Mouse (Mus musculus): ENCODE data around the gene Gm20388. TPM values are rescaled to one million over a fixed set of nuclear protein-coding genes. Genes with fewer than 3 reads are reported as not detected.

Gm20388 gene
- total RNA-seq, 1 experiment: 27.0 TPM

DNA sequence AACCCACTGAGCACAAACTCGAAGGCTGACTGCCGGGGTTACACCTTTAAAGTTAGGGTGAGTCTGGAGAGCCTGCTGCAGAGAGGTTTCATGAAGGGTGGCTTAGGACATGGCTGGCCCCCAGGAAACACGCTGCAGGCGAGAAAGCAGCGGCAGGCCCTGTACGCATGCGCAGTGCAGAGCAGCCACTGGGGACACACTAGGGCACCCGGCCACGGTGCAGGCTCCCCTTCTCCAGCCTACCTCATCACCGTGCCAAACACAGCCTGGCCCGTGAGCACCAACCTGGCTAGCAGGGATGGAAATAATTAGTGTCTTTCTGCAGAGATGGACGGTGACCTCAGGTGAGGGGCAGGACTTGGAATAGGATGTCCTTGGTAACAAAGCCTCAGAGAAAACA lies 2175.4 kb downstream of the Gm20388 start:
- in situ Hi-C loops (cut with MboI; ENCODE audit: low sequenced_read_pairs in 2 of 2, unreplicated experiment in 2 of 2): no loop called here
- Histone ChIP-seq H3K4me3 (ENCODE audit: insufficient read depth in 1 of 2, low read depth in 1 of 2, low read length in 2 of 2, poor library complexity in 1 of 2, severe bottlenecking in 1 of 2) (no peak overlapping the region), H3K9me3 (ENCODE audit: control insufficient read depth, insufficient read depth, low read depth, low read length) (no peaks in the 10 kb centered on the region), H3K9ac (ENCODE audit: insufficient read depth, low read depth, low read length, poor library complexity, severe bottlenecking) (no peak overlapping the region), H3K36me3 (ENCODE audit: control insufficient read depth, insufficient read depth, low read length, poor library complexity, severe bottlenecking) (no peaks in the 10 kb centered on the region), H3K27ac (ENCODE audit: insufficient read depth, low read depth, low read length, poor library complexity, severe bottlenecking) (no peak overlapping the region), H3K4me1 (ENCODE audit: control insufficient read depth in 2 of 2, insufficient read depth in 2 of 2, low read length in 2 of 2, poor library complexity in 1 of 2) (no peaks in the 10 kb centered on the region)
- TF ChIP-seq MAFK (IDR thresholded peaks at IDR 0.05; ENCODE audit: insufficient read depth, low read depth, low read length): no peak
- no peak for DNase-seq (ENCODE audit: low read depth, low spot score)

DNA sequence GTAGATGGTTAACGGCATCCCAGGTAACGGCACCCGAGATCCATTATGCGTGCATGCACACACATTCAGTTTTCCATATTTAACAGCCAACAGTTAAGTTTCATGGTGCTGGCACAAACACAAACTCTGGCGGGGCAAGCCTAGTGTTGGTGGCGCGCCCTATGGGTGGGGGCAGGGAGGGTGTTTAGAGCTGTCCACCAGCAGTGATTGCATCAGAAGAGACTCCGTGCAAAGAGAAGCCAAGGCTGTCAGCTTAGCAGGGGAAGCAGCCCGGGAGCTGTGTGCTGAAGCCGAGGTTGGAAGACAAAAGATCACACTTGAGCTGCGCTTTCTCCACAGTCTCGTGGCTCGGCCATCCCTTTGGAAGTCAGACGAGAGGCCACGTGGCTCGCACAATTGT lies 2178.0 kb downstream of the Gm20388 start:
- Histone ChIP-seq H3K36me3 (ENCODE audit: control insufficient read depth, insufficient read depth, low read length, poor library complexity, severe bottlenecking) (no peaks in the 10 kb centered on the region), H3K9me3 (ENCODE audit: control insufficient read depth, insufficient read depth, low read depth, low read length) (no peaks in the 10 kb centered on the region), H3K4me1 (ENCODE audit: control insufficient read depth in 2 of 2, insufficient read depth in 2 of 2, low read length in 2 of 2, poor library complexity in 1 of 2) (no peaks in the 10 kb centered on the region), H3K9ac (ENCODE audit: insufficient read depth, low read depth, low read length, poor library complexity, severe bottlenecking) (no peak overlapping the region), H3K27ac (ENCODE audit: insufficient read depth, low read depth, low read length, poor library complexity, severe bottlenecking) (no peak overlapping the region), H3K4me3 (ENCODE audit: insufficient read depth in 1 of 2, low read depth in 1 of 2, low read length in 2 of 2, poor library complexity in 1 of 2, severe bottlenecking in 1 of 2) (no peak overlapping the region)
- in situ Hi-C loops (cut with MboI; ENCODE audit: low sequenced_read_pairs in 2 of 2, unreplicated experiment in 2 of 2): no loop called here
- TF ChIP-seq CHD2 (IDR thresholded peaks at IDR 0.05; ENCODE audit: low read depth, low read length) (no peak), MAFK (IDR thresholded peaks at IDR 0.05; ENCODE audit: insufficient read depth, low read depth, low read length) (no peak), ZC3H11A (IDR thresholded peaks at IDR 0.05; ENCODE audit: borderline replicate concordance, low read depth, low read length) (no peak), ZNF384 (IDR thresholded peaks at IDR 0.05; ENCODE audit: low read depth, low read length) (no peak), HCFC1 (IDR thresholded peaks at IDR 0.05; ENCODE audit: borderline replicate concordance, insufficient read depth, low read length) (no peak)
- DNase-seq (ENCODE audit: low read depth, low spot score): no peak

DNA sequence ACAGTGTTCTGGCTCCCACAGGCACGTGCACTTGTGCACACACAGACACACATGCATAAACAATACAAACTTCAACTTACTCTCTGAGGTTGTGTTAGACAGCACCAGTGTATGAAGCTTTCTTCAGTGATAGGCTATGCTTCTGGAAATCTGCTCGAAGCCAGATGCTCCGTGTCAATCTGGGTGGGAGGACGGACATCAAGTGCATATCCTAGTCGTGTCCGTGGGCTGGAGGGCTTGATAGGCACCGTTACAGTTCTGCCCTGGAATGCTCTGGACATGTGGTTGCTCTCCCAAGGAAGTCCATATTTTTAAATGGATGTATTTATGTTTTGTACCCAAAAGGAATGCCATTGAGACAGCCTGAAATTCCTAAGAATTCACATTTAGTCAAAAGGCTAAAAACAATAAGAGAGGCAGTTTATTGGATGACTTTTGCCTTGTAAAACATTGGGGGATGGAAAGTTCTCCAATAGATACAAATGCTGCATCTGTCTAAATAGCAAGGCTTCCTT lies 2178.6 kb downstream of the Gm20388 start:
- TF ChIP-seq MAFK (IDR thresholded peaks at IDR 0.05; ENCODE audit: insufficient read depth, low read depth, low read length) (no peak), CHD2 (IDR thresholded peaks at IDR 0.05; ENCODE audit: low read depth, low read length) (no peak), ZNF384 (IDR thresholded peaks at IDR 0.05; ENCODE audit: low read depth, low read length) (no peak)
- in situ Hi-C loops (cut with MboI; ENCODE audit: low sequenced_read_pairs in 2 of 2, unreplicated experiment in 2 of 2): no loop called here

DNA sequence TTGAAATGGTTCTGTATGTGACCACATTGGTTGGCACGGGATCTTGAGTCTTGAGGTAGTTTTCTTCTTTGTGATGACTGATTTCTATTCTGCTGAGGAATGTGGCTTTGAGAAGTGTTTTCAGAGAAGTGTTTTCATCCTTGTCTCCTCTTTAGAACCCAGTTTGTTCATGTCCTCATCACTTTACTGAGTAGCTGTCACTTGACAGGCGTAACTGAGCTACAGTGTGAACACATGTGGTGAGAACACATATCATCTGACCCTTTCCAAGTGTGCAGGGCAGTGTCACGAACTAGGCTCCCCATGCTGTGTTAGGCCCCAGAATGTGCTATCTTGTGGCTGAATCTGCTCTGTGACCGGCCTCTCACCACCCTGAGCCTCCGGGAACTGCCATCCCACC lies 2181.8 kb downstream of the Gm20388 start:
- H3K36me3 ChIP-seq (ENCODE audit: control insufficient read depth, insufficient read depth, low read length, poor library complexity, severe bottlenecking): no peaks in the 10 kb centered on the region
- no peak for TF ChIP-seq ZNF384 (IDR thresholded peaks at IDR 0.05; ENCODE audit: low read depth, low read length)
- TF ChIP-seq MAFK (IDR thresholded peaks at IDR 0.05; ENCODE audit: insufficient read depth, low read depth, low read length): no peak
- no peak for TF ChIP-seq HCFC1 (IDR thresholded peaks at IDR 0.05; ENCODE audit: borderline replicate concordance, insufficient read depth, low read length)
- TF ChIP-seq ZC3H11A (IDR thresholded peaks at IDR 0.05; ENCODE audit: borderline replicate concordance, low read depth, low read length): no peak
- TF ChIP-seq CHD2 (IDR thresholded peaks at IDR 0.05; ENCODE audit: low read depth, low read length): no peak
- no peaks in the 10 kb centered on the region for H3K9me3 ChIP-seq (ENCODE audit: control insufficient read depth, insufficient read depth, low read depth, low read length)
- H3K4me1 ChIP-seq (ENCODE audit: control insufficient read depth in 2 of 2, insufficient read depth in 2 of 2, low read length in 2 of 2, poor library complexity in 1 of 2): no peaks in the 10 kb centered on the region
- no peak overlapping the region for H3K9ac ChIP-seq (ENCODE audit: insufficient read depth, low read depth, low read length, poor library complexity, severe bottlenecking)
- in situ Hi-C loops (cut with MboI; ENCODE audit: low sequenced_read_pairs in 2 of 2, unreplicated experiment in 2 of 2): no loop called here
- no peak for DNase-seq (ENCODE audit: low read depth, low spot score)
- H3K27ac ChIP-seq (ENCODE audit: insufficient read depth, low read depth, low read length, poor library complexity, severe bottlenecking): no peak overlapping the region
- no peak overlapping the region for H3K4me3 ChIP-seq (ENCODE audit: insufficient read depth in 1 of 2, low read depth in 1 of 2, low read length in 2 of 2, poor library complexity in 1 of 2, severe bottlenecking in 1 of 2)

More for the DNA sequence above, 2178.6 kb downstream of the Gm20388 start:
- Histone ChIP-seq H3K27ac (ENCODE audit: insufficient read depth, low read depth, low read length, poor library complexity, severe bottlenecking) (no peak overlapping the region), H3K4me3 (ENCODE audit: insufficient read depth in 1 of 2, low read depth in 1 of 2, low read length in 2 of 2, poor library complexity in 1 of 2, severe bottlenecking in 1 of 2) (no peak overlapping the region), H3K9ac (ENCODE audit: insufficient read depth, low read depth, low read length, poor library complexity, severe bottlenecking) (no peak overlapping the region), H3K36me3 (ENCODE audit: control insufficient read depth, insufficient read depth, low read length, poor library complexity, severe bottlenecking) (no peaks in the 10 kb centered on the region), H3K4me1 (ENCODE audit: control insufficient read depth in 2 of 2, insufficient read depth in 2 of 2, low read length in 2 of 2, poor library complexity in 1 of 2) (no peaks in the 10 kb centered on the region), H3K9me3 (ENCODE audit: control insufficient read depth, insufficient read depth, low read depth, low read length) (no peaks in the 10 kb centered on the region)
- no peak for DNase-seq (ENCODE audit: low read depth, low spot score)

DNA sequence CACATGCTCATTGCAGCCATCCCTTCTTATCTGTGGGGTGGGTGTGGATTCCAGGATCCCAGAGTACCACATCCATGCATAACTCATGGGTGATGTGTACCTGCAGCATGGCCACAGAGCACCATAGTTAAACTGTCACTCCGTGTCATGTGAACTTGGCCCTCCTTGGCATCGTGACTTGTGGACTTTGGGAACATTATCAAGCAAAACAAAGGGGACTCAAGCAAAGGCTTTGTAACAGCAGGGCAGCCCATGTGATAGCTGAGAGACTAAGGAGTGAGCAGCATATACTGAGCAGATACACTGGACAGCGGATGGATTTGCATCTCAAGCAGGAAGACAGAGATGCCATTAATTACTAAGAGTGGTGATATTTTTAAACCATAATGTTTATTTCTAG lies 2188.1 kb downstream of the Gm20388 start:
- no peaks in the 10 kb centered on the region for H3K9me3 ChIP-seq (ENCODE audit: control insufficient read depth, insufficient read depth, low read depth, low read length)
- DNase-seq (ENCODE audit: low read depth, low spot score): no peak
- no peaks in the 10 kb centered on the region for H3K36me3 ChIP-seq (ENCODE audit: control insufficient read depth, insufficient read depth, low read length, poor library complexity, severe bottlenecking)
- no peak overlapping the region for H3K4me3 ChIP-seq (ENCODE audit: insufficient read depth in 1 of 2, low read depth in 1 of 2, low read length in 2 of 2, poor library complexity in 1 of 2, severe bottlenecking in 1 of 2)
- no peak overlapping the region for H3K9ac ChIP-seq (ENCODE audit: insufficient read depth, low read depth, low read length, poor library complexity, severe bottlenecking)
- H3K4me1 ChIP-seq (ENCODE audit: control insufficient read depth in 2 of 2, insufficient read depth in 2 of 2, low read length in 2 of 2, poor library complexity in 1 of 2): peaks cover 0 to 6% of the 10 kb centered on the region in 2 experiments; a peak in 2 of 4 replicates
- in situ Hi-C loops (cut with MboI; ENCODE audit: low sequenced_read_pairs in 2 of 2, unreplicated experiment in 2 of 2): no loop called here
- H3K27ac ChIP-seq (ENCODE audit: insufficient read depth, low read depth, low read length, poor library complexity, severe bottlenecking): no peak overlapping the region
- TF ChIP-seq ZNF384 (IDR thresholded peaks at IDR 0.05; ENCODE audit: low read depth, low read length) (no peak), CHD2 (IDR thresholded peaks at IDR 0.05; ENCODE audit: low read depth, low read length) (no peak), HCFC1 (IDR thresholded peaks at IDR 0.05; ENCODE audit: borderline replicate concordance, insufficient read depth, low read length) (no peak), ZC3H11A (IDR thresholded peaks at IDR 0.05; ENCODE audit: borderline replicate concordance, low read depth, low read length) (no peak), MAFK (IDR thresholded peaks at IDR 0.05; ENCODE audit: insufficient read depth, low read depth, low read length) (no peak)
